Mouse (Mus musculus): ENCODE measurements around the gene Spata2.

Gene Spata2

GRCm38 (mm10) chr2:167508569-167508968, 15.9 kb upstream of the Spata2 start:
- DNase-seq, result no peak

- no peak for DNase-seq
Observed at GRCm38 (mm10) chr2:167507719-167508385, 15.2 kb upstream of the Spata2 start.

GRCm38 (mm10) chr2:167506546-167507260, 14.0 kb upstream of the Spata2 start:
- DNase-seq, result no peak

- DNase-seq, result no peak
Observed at GRCm38 (mm10) chr2:167505127-167505526, 12.4 kb upstream of the Spata2 start.

GRCm38 (mm10) chr2:167503896-167504349, 11.2 kb upstream of the Spata2 start:
- DNase-seq, result peak; percentile 88

GRCm38 (mm10) chr2:167503253-167503895, 10.7 kb upstream of the Spata2 start:
- DNase-seq, result peak; percentile 82

- no peak for DNase-seq
Observed at GRCm38 (mm10) chr2:167502554-167503252, 10.0 kb upstream of the Spata2 start.

- DNase-seq, result no peak
Observed at GRCm38 (mm10) chr2:167497272-167497671, 4.6 kb upstream of the Spata2 start.

GRCm38 (mm10) chr2:167496437-167496836, 3.8 kb upstream of the Spata2 start:
- DNase-seq, result no peak

- DNase-seq, result no peak
Observed at GRCm38 (mm10) chr2:167491757-167492708, 654 bp downstream of the Spata2 start, which contains the start of gene Rnf114. TSS of gene Rnf114 (plus strand) at chr2:167492645.

GRCm38 (mm10) chr2:167490813-167491525, 1.7 kb downstream of the Spata2 start:
- no peak for DNase-seq

- no peak for DNase-seq
Observed at GRCm38 (mm10) chr2:167487994-167488393, 4.7 kb downstream of the Spata2 start.

GRCm38 (mm10) chr2:167487551-167487950, 5.1 kb downstream of the Spata2 start:
- DNase-seq, result no peak

- no peak for DNase-seq
Observed at GRCm38 (mm10) chr2:167486573-167486972, 6.1 kb downstream of the Spata2 start.

- DNase-seq, result peak; percentile 85
Observed at GRCm38 (mm10) chr2:167485501-167486377, 6.9 kb downstream of the Spata2 start.

GRCm38 (mm10) chr2:167484932-167485331, 7.8 kb downstream of the Spata2 start:
- DNase-seq, result no peak

- no peak for DNase-seq
Observed at GRCm38 (mm10) chr2:167483827-167484410, 8.8 kb downstream of the Spata2 start.

GRCm38 (mm10) chr2:167483081-167483826, 9.4 kb downstream of the Spata2 start:
- DNase-seq, result peak; percentile 65

- no peak for DNase-seq
Observed at GRCm38 (mm10) chr2:167482681-167483080, 10.0 kb downstream of the Spata2 start.
